Mouse (Mus musculus) stomach, embryonic 15.5 days (tissue): Measurements from ENCODE around the gene Prr11. TPM values are rescaled to one million over a fixed set of nuclear protein-coding genes. Genes with fewer than 3 reads are reported as not detected.
"Not testable (repeated sequence)": the region's sequence is repeated elsewhere in the genome, so short reads cannot be mapped to it uniquely, and the experiment has no call there.

Source experiments
- ATAC-seq: fragments of 200-750 bp; cut with Nextera tagmentation; 2 replicates; pipeline ENCODE4 v1.8.0; 2017; ENCODE audit warnings: low read depth, moderate number of reproducible peaks, moderate TSS enrichment; ENCODE audit not compliant: insufficient read depth, low FRiP score
- H3K27ac ChIP-seq: fragments of 300-500 bp; sonication (generic); 2 replicates; pipeline ENCODE4 v1.5.1; 2015; ENCODE audit warnings: mild to moderate bottlenecking, inconsistent platforms
- H3K27me3 ChIP-seq: fragments of 300-500 bp; sonication (generic); replicated peaks from 2 replicates; pipeline ENCODE4 v1.6.1; 2015; ENCODE audit warnings: inconsistent platforms
- H3K36me3 ChIP-seq: fragments of 300-500 bp; sonication (generic); 2 replicates; pipeline ENCODE4 v1.6.1; 2015; ENCODE audit warnings: inconsistent platforms
- H3K4me1 ChIP-seq: fragments of 300-500 bp; sonication (generic); 2 replicates; pipeline ENCODE4 v1.6.1; 2015; ENCODE audit warnings: inconsistent platforms
- H3K4me2 ChIP-seq: fragments of 300-500 bp; sonication (generic); 2 replicates; pipeline ENCODE4 v1.6.1; 2015; ENCODE audit warnings: mild to moderate bottlenecking, inconsistent platforms
- H3K4me3 ChIP-seq: fragments of 300-500 bp; sonication (generic); replicated peaks from 2 replicates; pipeline ENCODE4 v1.5.1; 2015; ENCODE audit warnings: inconsistent platforms
- H3K9ac ChIP-seq: fragments of 300-500 bp; sonication (generic); 2 replicates; pipeline ENCODE4 v1.6.1; 2015; ENCODE audit warnings: inconsistent platforms
- H3K9me3 ChIP-seq: fragments of 300-500 bp; sonication (generic); 2 replicates; pipeline ENCODE4 v1.6.1; 2016; ENCODE audit warnings: inconsistent platforms
- WGBS: fragments of 180-500 bp; shearing (Covaris S2); methylation state at CpG from one replicate; pipeline ENCODE4 v1.1.7; 2015; 5-methylcytosine and 5-hydroxymethylcytosine counted together
- polyA plus RNA-seq: library from polyadenylated mRNA; unstranded; fragments of >200 nt; fragmentation: Nextera tagmentation; extraction: Ambion mirVana; gene quantifications from 2 replicates; pipeline ENCODE4 v1.2.1, GENCODE M21; 2015

Prr11 gene
- polyA plus RNA-seq, 1 experiment from 2014 or later = 6.6 TPM

GRCm38 (mm10) chr11:87087142-87087541 lies 21.4 kb downstream of the Prr11 start:
- ATAC-seq = no peak
- H3K4me3 ChIP-seq = peak overlapping the region; percentile 97
- no peak overlapping the region for H3K9ac ChIP-seq
- peaks cover 20% of the 10 kb centered on the region for H3K4me1 ChIP-seq
- peaks cover 15% of the 10 kb centered on the region for H3K36me3 ChIP-seq
- peak overlapping the region; percentile 76 for H3K4me2 ChIP-seq
- no peaks in the 10 kb centered on the region for H3K27me3 ChIP-seq
- H3K9me3 ChIP-seq = no peaks in the 10 kb centered on the region
- 53% methylated on average over 2 of the region's 2 CpGs for WGBS
- peak overlapping the region; percentile 77; the same call in 1 of the 2 replicates for H3K27ac ChIP-seq

- Histone ChIP-seq H3K36me3 (peaks cover 10% of the 10 kb centered on the region), H3K4me2 (peak within 1 kb of the TSS; percentile 76), H3K9me3 (no peaks in the 10 kb centered on the region), H3K4me1 (peaks cover 20% of the 10 kb centered on the region), H3K27me3 (no peaks in the 10 kb centered on the region), H3K9ac (peak within 1 kb of the TSS; percentile 98), H3K27ac (peak within 1 kb of the TSS; percentile 77), H3K4me3 (peak within 1 kb of the TSS; percentile 97)
- WGBS = under 1% methylated on average over 43 of the region's 43 CpGs
- ATAC-seq = peak; percentile 89
Observed at GRCm38 (mm10) chr11:87086290-87086984, 22.1 kb downstream of the Prr11 start, which contains the start of gene Smg8. Smg8 (minus strand) TSS chr11:87086774.

GRCm38 (mm10) chr11:87085461-87085860 lies 23.0 kb downstream of the Prr11 start:
- Histone ChIP-seq H3K4me2 (peak overlapping the region; percentile 76), H3K9me3 (no peaks in the 10 kb centered on the region), H3K27me3 (no peaks in the 10 kb centered on the region), H3K27ac (no peak overlapping the region), H3K4me1 (peaks cover 20% of the 10 kb centered on the region), H3K4me3 (peak overlapping the region; percentile 97), H3K36me3 (peaks cover 7% of the 10 kb centered on the region), H3K9ac (peak overlapping the region; percentile 98; the same call in 1 of the 2 replicates)
- no peak for ATAC-seq
- 83% methylated on average over 13 of the region's 13 CpGs for WGBS

- no peak for ATAC-seq
- Histone ChIP-seq H3K27me3 (no peaks in the 10 kb centered on the region), H3K4me1 (peaks cover 20% of the 10 kb centered on the region), H3K4me3 (no peak overlapping the region), H3K9ac (no peak overlapping the region), H3K36me3 (peaks cover 15% of the 10 kb centered on the region), H3K27ac (no peak overlapping the region), H3K4me2 (peak overlapping the region; percentile 5; the same call in 1 of the 2 replicates), H3K9me3 (no peaks in the 10 kb centered on the region)
- WGBS = 56% methylated on average over 1 of the region's 1 CpGs
Observed at GRCm38 (mm10) chr11:87083712-87084111, 24.8 kb downstream of the Prr11 start.

DNA sequence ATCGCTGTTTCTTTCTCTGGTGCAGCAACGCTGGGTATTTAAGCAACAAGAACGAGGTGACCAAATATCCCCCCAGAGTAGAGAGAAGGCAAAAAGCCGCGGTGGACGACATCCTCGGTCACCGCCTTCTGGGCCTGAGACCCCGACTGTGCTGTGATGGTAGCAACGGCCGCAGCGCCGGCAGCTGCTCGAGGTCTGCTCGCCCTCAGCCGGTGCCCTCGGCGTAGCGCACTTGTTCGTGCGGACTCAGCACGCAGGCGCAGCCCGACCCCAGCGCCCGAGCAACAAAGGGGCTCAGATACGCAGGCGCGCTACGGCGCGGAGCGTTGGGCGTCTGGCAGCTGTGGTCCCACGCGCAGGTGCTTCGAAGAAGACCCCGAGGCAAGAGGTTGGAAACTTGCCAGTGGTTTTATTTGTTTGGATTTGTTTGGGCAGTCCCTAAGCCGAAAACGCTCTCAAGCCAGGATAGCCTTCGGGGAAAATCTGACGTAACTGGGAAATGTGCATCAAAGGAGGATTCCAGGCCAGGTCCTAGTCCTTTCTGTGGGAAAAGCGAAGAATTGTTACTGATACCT lies 34.6 kb downstream of the Prr11 start, which contains the start of gene Gdpd1:
Gene Gdpd1, minus strand, starts transcription at position 197 of the 575 bp plus-strand sequence.
- Histone ChIP-seq H3K4me1 (peaks cover 8% of the 10 kb centered on the region), H3K9ac (peak within 1 kb of the TSS; percentile 56), H3K4me3 (peak within 1 kb of the TSS; percentile 59), H3K27me3 (no peaks in the 10 kb centered on the region), H3K4me2 (peak within 1 kb of the TSS; percentile 97), H3K27ac (peak within 1 kb of the TSS; percentile 61), H3K9me3 (no peaks in the 10 kb centered on the region), H3K36me3 (peaks cover 12% of the 10 kb centered on the region; the same call in 1 of the 2 replicates)
- ATAC-seq = peak; percentile 93
- under 1% methylated on average over 43 of the region's 43 CpGs for WGBS

DNA sequence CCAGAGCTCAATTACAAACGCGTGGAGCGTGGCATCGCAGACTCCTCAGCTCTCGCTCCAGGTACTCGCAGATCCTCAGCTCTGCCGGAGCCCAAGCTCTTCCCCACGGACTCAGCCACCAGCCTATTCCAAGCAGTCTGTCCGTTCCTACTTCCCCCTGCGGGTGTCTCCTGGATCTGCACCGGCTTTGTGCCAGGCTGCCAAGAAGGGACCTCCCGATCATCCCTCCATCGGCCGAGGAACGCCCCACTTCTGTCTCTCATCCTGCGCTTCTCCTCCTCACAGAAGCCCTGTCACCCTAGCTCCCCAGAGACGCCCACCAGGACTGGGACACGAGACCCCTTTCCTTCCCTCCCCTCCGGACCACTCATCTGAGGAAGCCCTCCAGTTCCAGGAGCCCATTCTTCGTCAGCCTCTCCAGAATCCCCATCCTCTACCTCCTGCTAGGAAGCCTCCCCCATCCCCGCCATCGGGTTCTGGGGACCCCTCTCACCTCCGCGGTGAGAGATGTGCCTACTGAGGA lies 35.1 kb downstream of the Prr11 start:
- Histone ChIP-seq H3K27ac (peak overlapping the region; percentile 61), H3K4me3 (peak overlapping the region; percentile 59), H3K36me3 (peaks cover 12% of the 10 kb centered on the region; the same call in 1 of the 2 replicates), H3K4me2 (peak overlapping the region; percentile 97), H3K27me3 (no peaks in the 10 kb centered on the region), H3K4me1 (peaks cover 8% of the 10 kb centered on the region), H3K9ac (peak overlapping the region; percentile 56), H3K9me3 (no peaks in the 10 kb centered on the region)
- under 1% methylated on average over 24 of the region's 24 CpGs for WGBS
- ATAC-seq = peak; percentile 73

GRCm38 (mm10) chr11:87062087-87062486 lies 46.4 kb downstream of the Prr11 start:
- Histone ChIP-seq H3K4me3 (no peak overlapping the region), H3K4me1 (no peaks in the 10 kb centered on the region), H3K27ac (0 out of 2 replicates have a peak overlapping the region, but pooled peaks have one; percentile 12), H3K36me3 (no peaks in the 10 kb centered on the region), H3K27me3 (no peaks in the 10 kb centered on the region), H3K9ac (no peak overlapping the region), H3K4me2 (no peak overlapping the region), H3K9me3 (no peaks in the 10 kb centered on the region)
- whole genome bisulfite sequencing = 69% methylated on average over 3 of the region's 3 CpGs
- ATAC-seq = no peak

GRCm38 (mm10) chr11:87060410-87060809 lies 48.1 kb downstream of the Prr11 start:
- Histone ChIP-seq H3K4me1 (no peaks in the 10 kb centered on the region), H3K27ac (no peak overlapping the region), H3K4me3 (no peak overlapping the region), H3K9me3 (no peaks in the 10 kb centered on the region), H3K36me3 (no peaks in the 10 kb centered on the region), H3K27me3 (no peaks in the 10 kb centered on the region), H3K4me2 (no peak overlapping the region), H3K9ac (no peak overlapping the region)
- no peak for ATAC-seq
- 97% methylated on average over 2 of the region's 2 CpGs for WGBS

DNA sequence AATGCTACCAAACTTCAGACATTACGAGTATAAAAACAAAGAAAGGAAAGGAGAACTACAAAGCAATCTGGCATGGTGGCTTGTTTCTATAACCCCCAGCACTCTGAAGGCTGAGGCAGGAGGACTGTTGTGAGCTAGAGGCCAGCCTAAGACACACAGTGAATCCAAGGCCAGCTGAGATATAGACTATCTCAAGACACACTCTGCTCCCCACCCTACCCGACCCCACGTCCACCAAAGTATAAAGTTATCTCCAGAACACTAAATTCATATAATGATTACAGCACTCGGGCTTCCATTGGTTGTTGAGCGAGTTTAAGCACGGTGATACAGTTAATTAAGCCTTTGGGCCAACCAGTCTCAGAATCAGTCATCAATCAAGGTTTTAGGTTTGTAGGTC lies 52.2 kb downstream of the Prr11 start:
- 74% methylated on average over 6 of the region's 6 CpGs for WGBS
- no peak overlapping the region for H3K4me3 ChIP-seq
- no peak for ATAC-seq
- no peaks in the 10 kb centered on the region for H3K4me1 ChIP-seq
- no peak overlapping the region for H3K9ac ChIP-seq
- H3K36me3 ChIP-seq = no peaks in the 10 kb centered on the region
- H3K27ac ChIP-seq = no peak overlapping the region
- H3K27me3 ChIP-seq = no peaks in the 10 kb centered on the region
- H3K9me3 ChIP-seq = no peaks in the 10 kb centered on the region
- H3K4me2 ChIP-seq = no peak overlapping the region

- not testable (repeated sequence) for H3K9me3 ChIP-seq, H3K4me3 ChIP-seq, H3K27me3 ChIP-seq, H3K9ac ChIP-seq, H3K4me1 ChIP-seq, H3K4me2 ChIP-seq, H3K27ac ChIP-seq, ATAC-seq, H3K36me3 ChIP-seq
- WGBS = 89% methylated on average over 7 of the region's 7 CpGs
Observed at GRCm38 (mm10) chr11:87048900-87049299, 59.6 kb downstream of the Prr11 start.

DNA sequence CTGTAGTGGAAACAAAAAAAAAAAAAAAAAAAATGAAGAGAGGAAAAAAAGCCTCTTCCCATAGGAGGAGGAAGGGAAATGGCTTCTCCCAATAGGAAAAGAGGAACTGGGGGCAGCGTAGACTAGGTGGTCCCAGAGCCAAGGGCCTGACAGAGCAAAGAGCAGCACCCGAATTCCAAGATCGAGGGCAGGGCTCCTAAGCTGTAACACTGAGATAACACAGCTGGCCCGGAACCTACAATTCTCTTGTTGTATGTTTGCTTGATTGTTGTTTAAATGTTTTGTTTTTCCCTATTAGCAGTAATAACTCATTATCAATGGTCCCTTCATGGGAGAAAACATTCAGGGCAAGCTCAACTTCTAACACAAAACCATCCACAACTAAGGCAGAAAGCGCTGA lies 61.5 kb downstream of the Prr11 start:
- Histone ChIP-seq H3K36me3 (no peaks in the 10 kb centered on the region), H3K4me3 (no peak overlapping the region), H3K4me1 (no peaks in the 10 kb centered on the region), H3K9me3 (no peaks in the 10 kb centered on the region), H3K9ac (no peak overlapping the region), H3K27ac (no peak overlapping the region), H3K27me3 (no peaks in the 10 kb centered on the region), H3K4me2 (no peak overlapping the region)
- no peak for ATAC-seq
- 86% methylated on average over 5 of the region's 5 CpGs for WGBS

DNA sequence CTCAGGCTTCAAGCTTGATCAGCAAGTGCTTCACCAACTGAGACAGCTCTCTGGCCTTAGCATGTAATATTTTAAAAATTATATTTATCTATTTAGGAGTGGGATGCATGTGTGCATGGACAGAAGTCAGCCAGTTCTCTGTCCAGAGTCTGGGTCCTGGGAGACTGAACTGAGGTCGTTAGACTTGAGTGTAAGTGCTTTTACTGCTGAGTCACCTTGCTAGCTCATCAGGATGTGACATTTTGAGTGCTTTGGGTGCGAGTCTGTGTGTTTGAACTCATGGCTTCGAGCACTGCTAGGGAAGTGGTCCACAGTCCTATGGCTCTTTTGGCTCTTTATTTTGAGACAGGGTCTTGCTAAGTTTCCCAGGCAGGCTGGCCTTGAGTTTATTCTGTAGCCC lies 65.5 kb downstream of the Prr11 start:
- no peak for ATAC-seq
- H3K4me2 ChIP-seq = no peak overlapping the region
- no peaks in the 10 kb centered on the region for H3K27me3 ChIP-seq
- no peaks in the 10 kb centered on the region for H3K9me3 ChIP-seq
- no peak overlapping the region for H3K9ac ChIP-seq
- no peaks in the 10 kb centered on the region for H3K36me3 ChIP-seq
- no peak overlapping the region for H3K4me3 ChIP-seq
- no peaks in the 10 kb centered on the region for H3K4me1 ChIP-seq
- 84% methylated on average over 3 of the region's 3 CpGs for WGBS
- H3K27ac ChIP-seq = no peak overlapping the region
